Mouse (Mus musculus) monocyte, adult 5-6 weeks (primary cell): Measurements from ENCODE around the gene Gm13083. TPM values are rescaled to one million over a fixed set of nuclear protein-coding genes. Genes with fewer than 3 reads are reported as not detected.
"Not testable (repeated sequence)": the region's sequence is repeated elsewhere in the genome, so short reads cannot be mapped to it uniquely, and the experiment has no call there.

Experiments
- ATAC-seq: fragments of 153-309, 156-312 bp; replicated peaks from 2 replicates; pipeline ENCODE4 v1.8.0; 2017; ENCODE audit warnings: mild to moderate bottlenecking; ENCODE audit not compliant: low TSS enrichment, insufficient number of reproducible peaks, severe bottlenecking, poor library complexity, low FRiP score
- total RNA-seq: library from RNA; stranded (forward); fragments of 200-1000, 200-491, 200-594 nt; gene quantifications from 3 replicates; pipeline ENCODE4 v1.2.3, GENCODE M21; 2017

Gene Gm13083
- not detected in 3 replicates for total RNA-seq

DNA sequence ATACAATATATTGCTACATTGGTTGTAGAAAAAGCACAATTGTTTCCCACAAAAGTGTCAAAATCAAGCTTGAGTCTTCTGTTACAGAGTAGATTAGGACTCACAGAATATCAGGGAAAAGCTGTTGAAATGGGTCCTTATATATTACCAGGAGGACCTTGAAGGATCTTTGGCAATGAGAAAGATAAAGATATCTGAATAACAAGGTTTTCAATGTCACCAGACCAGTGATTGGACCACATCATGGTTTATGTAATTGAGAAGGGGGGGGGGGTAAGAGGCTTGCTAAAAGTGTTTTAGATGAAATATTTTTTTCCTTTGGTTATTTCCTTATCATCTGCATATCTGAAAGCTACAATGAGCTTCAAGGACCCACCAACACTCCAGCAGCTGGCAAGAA is at the start of gene Gm13083:
Gm13083 (plus strand) TSS at position 301 of the 400 bp plus-strand sequence.
- not testable (repeated sequence) for ATAC-seq

- not testable (repeated sequence) for ATAC-seq
Observed at GRCm38 (mm10) chr4:143611927-143612326, 2.9 kb upstream of the Gm13083 start.

DNA sequence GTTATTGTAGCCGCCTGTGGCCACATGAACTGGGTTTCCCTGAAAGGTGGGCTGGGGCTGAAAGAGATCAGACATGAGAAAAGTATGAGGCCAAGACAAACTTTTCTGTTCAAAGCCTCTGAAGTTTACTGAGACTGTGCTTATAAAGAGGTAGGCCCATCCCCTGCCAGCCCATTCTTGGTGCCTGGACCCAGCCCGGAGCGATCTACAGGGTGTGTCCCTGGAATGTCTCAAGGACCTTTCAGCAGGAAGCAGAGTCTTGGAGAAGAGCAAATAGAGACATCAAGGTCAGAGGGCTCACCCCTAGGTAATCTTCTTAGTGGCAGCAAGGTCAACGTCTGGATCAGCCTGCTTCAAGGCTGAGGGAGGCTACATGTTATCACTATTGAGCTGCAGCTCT is 3.3 kb downstream of the Gm13083 start:
- ATAC-seq, result not testable (repeated sequence)

DNA sequence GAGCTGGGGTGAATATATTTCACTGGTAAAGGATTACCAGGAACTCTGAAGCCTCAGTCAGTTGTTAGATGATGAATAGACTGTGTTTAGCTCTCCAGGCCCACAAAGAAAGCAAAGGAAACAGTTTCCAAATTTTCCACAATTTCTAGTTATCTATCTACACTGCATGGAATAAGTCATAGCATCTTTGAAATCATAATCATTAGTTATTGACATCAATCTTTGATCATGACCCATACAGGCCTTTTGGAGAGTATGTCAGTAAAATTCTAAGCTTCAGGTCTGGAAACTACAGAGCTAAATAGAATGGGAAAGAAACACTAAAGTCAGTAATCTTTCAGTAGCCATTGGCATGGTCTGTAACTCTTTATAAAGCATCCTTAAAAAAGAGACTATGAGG is 42.3 kb downstream of the Gm13083 start, which contains the start of gene Gm13088:
Gm13088 (minus strand) TSS at position 101 of the 400 bp plus-strand sequence.
- ATAC-seq, result not testable (repeated sequence)

Other genes with a start within 250 kb of the Gm13083 start
- gene Pramel1, start 220.6 kb upstream of the Gm13083 start, total RNA-seq, result not detected in 3 replicates
- gene Pramef8, start 202.6 kb upstream of the Gm13083 start, total RNA-seq, result 28.4 to 41.2 TPM (median 40.7 TPM) in 3 replicates
- gene Oog4, start 164.7 kb upstream of the Gm13083 start, total RNA-seq, result not detected in 3 replicates
- not detected in 3 replicates for gene Gm13043, start 103.7 kb upstream of the Gm13083 start, total RNA-seq
- gene Gm13040, start 79.0 kb upstream of the Gm13083 start, total RNA-seq, result not detected in 3 replicates
- not detected in 3 replicates for gene BC080695, start 63.3 kb upstream of the Gm13083 start, total RNA-seq
- gene Gm13057, start 63.3 kb upstream of the Gm13083 start, total RNA-seq, result not detected in 3 replicates
- gene Gm13088, start 42.2 kb downstream of the Gm13083 start, total RNA-seq, result not detected in 3 replicates
- gene Gm13089, start 87.7 kb downstream of the Gm13083 start, total RNA-seq, result not detected in 3 replicates
- gene Gm13078, start 104.5 kb downstream of the Gm13083 start, total RNA-seq, result not detected in 3 replicates
- not detected in 3 replicates for gene Gm13023, start 174.3 kb downstream of the Gm13083 start, total RNA-seq
- gene Gm13084, start 201.1 kb downstream of the Gm13083 start, total RNA-seq, result not detected in 3 replicates
- not detected in 3 replicates for gene Gm13103, start 231.5 kb downstream of the Gm13083 start, total RNA-seq